Mouse (Mus musculus): ENCODE data around the gene Kcnip3.

DNA sequence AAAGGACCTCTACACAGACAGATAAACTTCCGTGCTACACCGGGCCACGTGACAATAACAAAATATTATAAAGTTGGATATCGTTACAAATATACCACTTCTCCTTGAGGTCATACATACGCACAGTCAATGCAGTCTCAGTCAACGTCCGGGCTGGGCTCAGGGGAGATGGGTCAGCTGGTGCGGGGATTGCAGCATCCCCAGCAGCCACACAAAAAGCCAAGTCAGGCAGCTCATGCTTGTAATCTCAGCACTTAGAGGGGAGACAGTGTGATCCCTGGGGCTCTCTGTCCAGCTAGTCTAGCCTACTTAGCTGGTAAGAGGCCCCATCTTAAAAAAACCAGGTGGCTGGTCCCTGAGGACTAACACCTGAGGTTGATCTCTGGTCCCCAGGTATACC lies 50.6 kb downstream of the Kcnip3 start:
- TF ChIP-seq CTCF (IDR thresholded peaks at IDR 0.05; ENCODE audit: low read depth) (no peak), EP300 (optimal IDR thresholded peaks at IDR 0.05) (no peak)
